Mouse (Mus musculus) CD4-positive helper T cell, adult 2 months (primary cell): ENCODE measurements around the gene Gm10153.
"Not testable (repeated sequence)": the region's sequence is repeated elsewhere in the genome, so short reads cannot be mapped to it uniquely, and the experiment has no call there.

Experiments
- DNase-seq: peaks from one replicate; pipeline ENCODE4 v3.0.0-alpha.2; 2012; ENCODE audit warnings: low read depth, missing footprints, low spot score

Gm10153 gene

GRCm38 (mm10) chr7:142143506-142144010 is 46.6 kb downstream of the Gm10153 start:
- DNase-seq = not testable (repeated sequence)

- DNase-seq = no peak
These were observed 49.5 kb downstream of the Gm10153 start for GRCm38 (mm10) chr7:142140696-142141095.
